Mouse (Mus musculus) G1E (cell line): ENCODE measurements at regions not wholly inside any gene's neighbourhood (a gene's known extent, or its start where the extent isn't known, plus 50 kb on each side); places are given as distances from the start of the nearest gene placed in this dataset.

ENCODE experiments used
- GATA2 ChIP-seq: IDR thresholded peaks from 2 replicates; pipeline ENCODE4 v1.6.1; 2012; ENCODE audit warnings: low read depth, low read length, inconsistent platforms, borderline replicate concordance
- TAL1 ChIP-seq: conservative IDR thresholded peaks from 2 replicates; pipeline ENCODE4 v1.6.1; 2012; ENCODE audit warnings: low read depth, low read length, inconsistent platforms, mixed read lengths

GRCm38 (mm10) chr9:47321106-47321789 is 208.7 kb upstream of the Cadm1 start:
- TF ChIP-seq GATA2 (no peak), TAL1 (no peak)
